Mouse (Mus musculus) heart, adult 2 months (tissue): Measurements from ENCODE around the gene Fat3. TPM values are rescaled to one million over a fixed set of nuclear protein-coding genes. Genes with fewer than 3 reads are reported as not detected.

ENCODE experiments used
- DNase-seq, 2 experiments: peaks; one replicate each; pipeline ENCODE4 v3.0.0; 2021
- H3K27ac ChIP-seq: fragments of 200-600 bp; 2 replicates; pipeline ENCODE4 v1.8.1; 2022
- H3K27me3 ChIP-seq: fragments of 200-500 bp; 2 replicates; pipeline ENCODE4 v1.6.1; 2012; ENCODE audit warnings: mild to moderate bottlenecking, low read length, inconsistent platforms, mixed read lengths; ENCODE audit not compliant: control insufficient read depth, insufficient read depth
- H3K36me3 ChIP-seq: fragments of 200-500 bp; 2 replicates; pipeline ENCODE4 v1.6.1; 2012; ENCODE audit warnings: low read length, inconsistent platforms; ENCODE audit not compliant: control insufficient read depth, insufficient read depth
- H3K4me1 ChIP-seq: fragments of 200-500 bp; 2 replicates; pipeline ENCODE4 v1.6.1; 2011; ENCODE audit warnings: low read length; ENCODE audit not compliant: control insufficient read depth, insufficient read depth
- H3K4me3 ChIP-seq: fragments of 200-600 bp; 2 replicates; pipeline ENCODE4 v1.8.1; 2022
- H3K79me2 ChIP-seq: fragments of 200-500 bp; replicated peaks from 2 replicates; pipeline ENCODE4 v1.6.1; 2012; ENCODE audit warnings: mild to moderate bottlenecking, inconsistent platforms, low read length, moderate library complexity, mixed read lengths; ENCODE audit not compliant: control insufficient read depth, insufficient read depth
- H3K9ac ChIP-seq: fragments of 200-500 bp; 2 replicates; pipeline ENCODE4 v1.6.1; 2012; ENCODE audit warnings: low read depth, mild to moderate bottlenecking, control low read depth, inconsistent platforms, low read length, mixed read lengths
- CTCF ChIP-seq: fragments of 200-600 bp; IDR thresholded peaks from 2 replicates; pipeline ENCODE4 v1.8.1; 2022; ENCODE audit warnings: antibody characterized with exemption, mild to moderate bottlenecking, moderate library complexity
- EP300 ChIP-seq: fragments of 200-500 bp; IDR thresholded peaks from 2 replicates; pipeline ENCODE4 v1.6.1; 2011; ENCODE audit warnings: low read depth, low read length, control low read depth; ENCODE audit not compliant: insufficient read depth
- POLR2A ChIP-seq: fragments of 200-500 bp; IDR thresholded peaks from 2 replicates; pipeline ENCODE4 v1.6.1; 2011; ENCODE audit warnings: mild to moderate bottlenecking, low read depth, low read length, control low read depth; ENCODE audit not compliant: insufficient read depth
- WGBS: fragments of 180-500 bp; shearing (Covaris S2); methylation state at CpG from one replicate; pipeline ENCODE4 v1.1.7; 2018; 5-methylcytosine and 5-hydroxymethylcytosine counted together
- intact Hi-C: fragments of 180-260 bp; cut with DNase I; formaldehyde crosslinking; loops from one replicate; pipeline ENCODE4 v1.15.1; 2025
- polyA plus RNA-seq: library from polyadenylated mRNA; depleted of rRNA; stranded (reverse); fragments of >200 nt; gene quantifications from 2 replicates; pipeline ENCODE4 v1.2.3, GENCODE M21; 2012
- total RNA-seq, 2 experiments: library from RNA; stranded (reverse); gene quantifications; 2 replicates each; pipeline ENCODE4 v1.2.3; 2021

Gene Fat3
- total and polyA plus RNA-seq, 3 experiments, result 0.20 to 0.43 (median 0.37) TPM

DNA sequence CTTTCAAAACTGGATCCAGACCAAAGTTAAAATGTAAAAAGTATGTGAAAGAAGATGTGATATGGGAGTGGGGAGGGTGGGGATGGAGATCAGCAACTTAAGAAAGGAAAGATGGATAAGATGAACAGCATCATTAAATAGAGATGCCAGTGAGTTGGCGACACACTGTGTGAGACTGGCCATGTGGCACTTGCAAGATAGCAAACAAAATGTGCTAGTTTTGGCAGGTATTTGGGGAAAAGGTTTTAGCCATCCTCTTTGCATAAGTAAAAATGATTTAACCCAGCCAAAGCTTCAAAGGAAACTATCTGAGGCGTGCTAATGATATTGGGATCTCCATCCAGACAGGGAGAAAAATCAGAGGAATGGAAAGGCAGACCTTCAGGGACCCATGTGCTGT lies 157.9 kb downstream of the Fat3 start:
- H3K27me3 ChIP-seq, result no peaks in the 10 kb centered on the region
- intact Hi-C loops, result no loop called here
- no peaks in the 10 kb centered on the region for H3K36me3 ChIP-seq
- TF ChIP-seq EP300 (no peak), CTCF (no peak), POLR2A (no peak)
- H3K27ac ChIP-seq, result no peak overlapping the region
- WGBS, result 71% methylated on average over 2 of the region's 2 CpGs
- no peaks in the 10 kb centered on the region for H3K4me1 ChIP-seq
- no peak for DNase-seq
- no peaks in the 10 kb centered on the region for H3K79me2 ChIP-seq
- no peak overlapping the region for H3K9ac ChIP-seq
- H3K4me3 ChIP-seq, result no peak overlapping the region

DNA sequence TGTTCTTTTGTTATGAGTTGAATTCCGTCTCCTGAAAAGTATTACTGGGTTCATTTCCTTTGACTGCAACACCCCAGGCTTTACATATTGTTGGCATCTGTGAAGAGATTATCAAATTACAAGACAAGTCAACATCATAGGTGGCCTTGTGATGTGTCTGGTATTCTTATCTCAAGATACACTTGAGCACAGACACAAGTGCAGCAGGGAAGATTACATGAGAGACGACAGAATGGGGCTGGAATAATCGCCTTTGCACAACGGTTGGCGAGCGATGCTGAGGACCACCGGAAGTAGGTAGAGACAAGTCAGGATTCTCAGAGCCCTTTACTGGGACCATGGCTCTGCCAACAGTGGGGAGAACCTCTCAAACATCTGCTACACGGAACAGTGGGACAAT lies 158.5 kb downstream of the Fat3 start:
- intact Hi-C loops, result no loop called here
- no peak for DNase-seq
- H3K4me3 ChIP-seq, result no peak overlapping the region
- H3K79me2 ChIP-seq, result no peaks in the 10 kb centered on the region
- TF ChIP-seq CTCF (no peak), POLR2A (no peak), EP300 (no peak)
- H3K36me3 ChIP-seq, result no peaks in the 10 kb centered on the region
- no peak overlapping the region for H3K9ac ChIP-seq
- no peaks in the 10 kb centered on the region for H3K27me3 ChIP-seq
- no peaks in the 10 kb centered on the region for H3K4me1 ChIP-seq
- WGBS, result 43% methylated on average over 8 of the region's 8 CpGs
- H3K27ac ChIP-seq, result no peak overlapping the region

DNA sequence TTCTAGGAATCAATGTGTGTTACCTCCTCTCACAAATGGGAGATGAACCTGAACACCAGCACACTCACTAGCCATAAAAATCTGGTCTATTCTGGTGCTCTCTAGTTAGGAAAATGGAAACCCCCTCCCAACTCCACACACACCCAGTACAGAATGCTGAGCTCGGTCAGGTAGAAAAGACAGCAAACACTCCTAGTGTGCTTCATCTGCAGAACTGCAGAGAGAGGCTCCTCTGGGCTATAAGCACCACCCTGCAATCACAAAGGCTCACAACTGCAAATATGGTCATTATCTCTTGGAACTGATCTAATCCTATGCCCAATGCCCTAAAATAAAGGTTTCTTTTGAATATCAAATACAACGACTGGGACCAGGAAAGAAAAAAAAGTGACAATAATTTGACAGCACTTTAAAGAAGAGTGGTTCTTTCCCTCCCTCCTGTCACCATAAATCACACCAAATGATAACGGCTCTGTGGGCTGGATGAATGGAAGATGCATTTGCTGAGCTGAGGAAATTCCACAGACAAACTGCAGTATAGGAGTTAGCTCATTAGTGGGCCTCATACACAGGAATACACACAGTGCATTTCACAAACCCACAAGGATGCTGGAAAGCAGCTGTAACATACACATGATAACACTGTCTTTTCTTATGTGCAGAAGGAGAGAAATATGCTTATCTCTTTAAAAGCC lies 170.6 kb downstream of the Fat3 start:
- no peaks in the 10 kb centered on the region for H3K4me1 ChIP-seq
- H3K9ac ChIP-seq, result no peak overlapping the region
- no peak for TF ChIP-seq EP300
- no peak for TF ChIP-seq CTCF
- no peak for TF ChIP-seq POLR2A
- intact Hi-C loops, result no loop called here
- no peaks in the 10 kb centered on the region for H3K27me3 ChIP-seq
- WGBS, result 56% methylated on average over 3 of the region's 3 CpGs
- H3K79me2 ChIP-seq, result no peaks in the 10 kb centered on the region
- no peak overlapping the region for H3K27ac ChIP-seq
- H3K4me3 ChIP-seq, result no peak overlapping the region
- DNase-seq, result no peak
- H3K36me3 ChIP-seq, result no peaks in the 10 kb centered on the region

DNA sequence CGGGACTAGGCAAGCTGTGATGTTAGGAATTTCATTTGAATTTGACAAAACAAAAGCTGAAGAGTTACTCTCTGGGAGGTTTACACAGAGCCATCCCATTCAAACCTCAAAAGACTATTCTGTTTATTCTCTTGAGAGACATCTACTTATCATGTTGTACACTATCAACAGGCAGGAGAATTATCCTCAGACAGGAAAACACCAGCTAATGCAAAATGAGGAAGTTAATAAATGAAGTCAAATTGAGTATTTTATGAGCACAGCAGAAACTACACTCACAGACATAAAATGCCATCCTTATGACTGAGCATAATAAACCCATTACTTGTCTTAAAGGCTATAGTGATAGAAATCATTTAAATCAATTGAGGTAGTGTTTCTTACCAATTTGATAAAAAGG lies 182.1 kb downstream of the Fat3 start:
- Histone ChIP-seq H3K4me3 (no peak overlapping the region), H3K27me3 (no peaks in the 10 kb centered on the region), H3K27ac (no peak overlapping the region), H3K36me3 (no peaks in the 10 kb centered on the region), H3K9ac (no peak overlapping the region), H3K4me1 (no peaks in the 10 kb centered on the region), H3K79me2 (no peaks in the 10 kb centered on the region)
- DNase-seq, result no peak
- intact Hi-C loops, result no loop called here
- 74% methylated on average over 1 of the region's 1 CpGs for WGBS
- TF ChIP-seq POLR2A (no peak), CTCF (no peak), EP300 (no peak)

DNA sequence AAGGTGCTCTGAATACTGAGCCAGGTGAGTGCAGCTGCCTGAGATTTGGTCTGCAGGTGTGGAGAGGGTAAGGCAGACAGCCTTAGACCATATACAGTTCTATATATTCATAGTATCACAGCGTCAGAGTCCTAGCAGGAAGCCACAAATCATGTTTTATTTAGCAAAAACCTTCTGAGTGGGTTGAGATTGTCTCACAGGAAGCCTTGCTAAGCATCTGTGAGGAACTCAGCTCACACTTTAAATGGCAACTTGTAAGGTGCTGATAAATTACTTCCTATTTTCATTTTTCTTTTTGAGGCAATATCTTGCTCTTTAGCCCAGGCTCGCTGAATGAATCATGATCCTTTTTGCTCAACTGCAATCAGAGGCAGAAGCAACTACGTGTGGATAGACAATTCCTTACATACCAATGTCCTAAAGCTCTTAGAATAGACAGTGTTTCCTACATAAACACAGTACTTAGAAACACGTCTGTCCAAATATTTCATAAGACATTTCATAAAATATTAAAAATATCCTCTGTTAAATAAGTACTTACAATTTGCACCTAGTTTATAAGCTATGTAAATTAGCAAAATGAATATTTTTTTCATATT lies 188.4 kb downstream of the Fat3 start:
- H3K4me1 ChIP-seq, result no peaks in the 10 kb centered on the region
- no peak overlapping the region for H3K4me3 ChIP-seq
- TF ChIP-seq CTCF (no peak), POLR2A (no peak)
- no peaks in the 10 kb centered on the region for H3K27me3 ChIP-seq
- intact Hi-C loops, result no loop called here
- H3K79me2 ChIP-seq, result no peaks in the 10 kb centered on the region
- DNase-seq, result no peak
- no peak overlapping the region for H3K9ac ChIP-seq
- WGBS, result 43% methylated on average over 4 of the region's 4 CpGs
- H3K27ac ChIP-seq, result no peak overlapping the region
- H3K36me3 ChIP-seq, result no peaks in the 10 kb centered on the region

DNA sequence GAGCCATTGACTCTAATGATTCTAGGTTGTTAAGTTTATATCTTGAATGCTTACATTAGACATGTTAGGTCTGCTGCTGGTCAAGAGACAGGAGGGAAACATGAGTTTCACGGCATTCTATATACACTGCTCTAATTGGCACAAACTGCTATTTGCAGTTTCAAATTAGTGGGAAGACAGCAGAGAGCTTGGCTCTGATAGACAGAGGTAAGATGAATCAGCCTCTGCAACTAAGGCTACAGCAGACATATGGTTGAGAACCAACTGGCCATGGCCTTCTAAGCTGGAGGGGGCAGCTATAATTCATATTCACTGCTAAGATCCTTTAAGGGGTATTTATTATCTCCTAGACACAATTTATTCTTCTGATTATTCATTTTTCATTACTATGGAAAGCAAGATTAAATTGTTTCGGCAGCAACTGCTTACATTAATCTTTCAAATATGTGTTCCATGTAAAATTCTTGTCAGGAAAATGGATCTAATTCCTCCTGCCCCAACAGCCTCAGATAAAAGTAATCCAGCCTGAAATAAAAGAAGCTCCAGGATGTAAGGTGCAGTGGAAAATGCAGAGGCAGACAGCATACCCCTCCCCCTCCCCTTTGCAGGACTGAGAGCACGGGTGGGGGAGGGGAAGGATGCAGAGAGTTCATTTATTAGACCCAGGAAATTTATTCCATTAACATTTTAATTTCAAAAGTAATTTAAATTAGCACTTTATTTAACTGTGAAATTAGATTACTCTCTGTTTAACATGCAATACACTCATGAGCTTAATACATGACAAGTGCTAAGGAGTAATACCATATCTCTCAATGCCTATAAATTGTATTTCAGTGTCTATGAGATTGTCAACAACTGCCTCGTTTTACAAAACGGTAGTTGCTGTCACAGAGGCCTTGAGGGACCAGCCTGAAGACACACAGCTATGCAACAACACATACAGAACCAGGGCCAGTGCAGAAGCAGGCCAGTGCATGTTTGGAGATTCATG lies 189.9 kb downstream of the Fat3 start:
- WGBS, result 68% methylated on average over 5 of the region's 5 CpGs
- no peak for DNase-seq
- TF ChIP-seq EP300 (no peak), POLR2A (no peak), CTCF (no peak)
- no peaks in the 10 kb centered on the region for H3K36me3 ChIP-seq
- H3K4me1 ChIP-seq, result peaks cover 1% of the 10 kb centered on the region; the same call in 1 of the 2 replicates
- H3K79me2 ChIP-seq, result no peaks in the 10 kb centered on the region
- H3K4me3 ChIP-seq, result no peak overlapping the region
- H3K27me3 ChIP-seq, result no peaks in the 10 kb centered on the region
- no peak overlapping the region for H3K27ac ChIP-seq
- H3K9ac ChIP-seq, result no peak overlapping the region
- intact Hi-C loops, result no loop called here
